Mouse (Mus musculus) cortical plate, adult 2 months (tissue): ENCODE results near the gene Arpp21.

Experiments used
- CTCF ChIP-seq: fragments of 200-500 bp; IDR thresholded peaks from 2 replicates; pipeline ENCODE4 v1.5.1; 2011; ENCODE audit warnings: mild to moderate bottlenecking, control low read depth, low read length; ENCODE audit not compliant: insufficient read depth; ENCODE audit errors: extremely low read depth
- POLR2A ChIP-seq: fragments of 200-500 bp; IDR thresholded peaks from 2 replicates; pipeline ENCODE4 v1.6.1; 2011; ENCODE audit warnings: mild to moderate bottlenecking, low read length, control low read depth; ENCODE audit not compliant: insufficient read depth; ENCODE audit errors: extremely low read depth

DNA sequence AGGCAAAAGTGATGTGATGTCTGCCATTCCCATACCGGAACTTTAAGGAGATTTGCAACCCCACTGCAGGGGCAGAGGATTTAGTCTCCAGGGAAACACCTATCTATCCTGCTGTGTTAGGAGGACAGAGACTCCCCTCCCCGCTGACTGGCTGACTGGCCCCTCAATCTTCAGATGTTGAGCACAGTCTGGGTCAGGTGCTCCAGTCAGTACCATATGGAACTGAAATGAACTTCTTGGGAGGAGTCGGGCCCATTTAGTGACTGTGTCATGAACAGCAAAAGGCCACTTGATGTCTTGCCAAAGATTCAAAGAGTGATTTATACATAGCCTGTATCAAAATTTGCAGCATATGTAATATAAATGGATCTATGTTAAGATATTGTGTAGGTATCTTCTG lies 116.2 kb downstream of the Arpp21 start:
- no peak for TF ChIP-seq CTCF
- no peak for TF ChIP-seq POLR2A
